Mouse (Mus musculus): ENCODE results near the gene Actr1b.

The Actr1b gene

GRCm38 (mm10) chr1:36656233-36656632 lies 58.0 kb downstream of the Actr1b start:
- DNase-seq (ENCODE audit: extremely low spot score, low read depth, low spot score), result no peak

- DNase-seq (ENCODE audit: extremely low spot score, low read depth, low spot score), result no peak
Measured at GRCm38 (mm10) chr1:36655039-36655438, 59.2 kb downstream of the Actr1b start.
